Mouse (Mus musculus) bone marrow, adult 2 months (tissue): ENCODE results near the gene Ap1m1.

Experiments
- CTCF ChIP-seq: fragments of 200-500 bp; IDR thresholded peaks from 2 replicates; pipeline ENCODE4 v1.5.1; 2011; ENCODE audit warnings: low read length, control low read depth; ENCODE audit not compliant: control insufficient read depth, insufficient read depth
- POLR2A ChIP-seq: fragments of 200-500 bp; IDR thresholded peaks from 2 replicates; pipeline ENCODE4 v1.6.1; 2011; ENCODE audit warnings: low read depth, mild to moderate bottlenecking, control low read depth, low read length, borderline replicate concordance; ENCODE audit not compliant: control insufficient read depth

DNA sequence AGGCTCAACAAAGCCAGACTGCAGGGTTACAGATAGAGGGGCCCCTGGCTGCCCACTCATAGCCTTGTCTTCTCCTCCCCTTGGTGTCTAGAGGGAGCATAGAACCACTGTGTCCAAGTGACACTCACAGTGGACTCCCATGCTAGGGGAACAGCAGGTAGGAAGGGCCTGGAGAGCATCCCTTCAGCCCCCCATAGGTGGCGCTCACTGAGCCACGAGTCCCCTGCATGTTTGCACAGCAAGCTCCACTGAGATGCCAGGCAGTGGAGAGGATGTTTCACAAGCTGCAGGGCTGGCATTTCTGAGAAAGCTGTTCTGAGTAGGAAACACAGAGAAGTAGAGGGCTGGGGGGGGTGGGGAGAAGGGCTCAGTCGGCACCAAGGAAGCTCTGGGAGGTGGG lies 32.5 kb downstream of the Ap1m1 start:
- TF ChIP-seq CTCF: peak; percentile 91
- no peak for TF ChIP-seq POLR2A
